Mouse (Mus musculus): ENCODE results near the gene Coq9. TPM values are rescaled to one million over a fixed set of nuclear protein-coding genes. Genes with fewer than 3 reads are reported as not detected.
A peak's percentile ranks its signal among the peaks of the same experiment; 100 is the strongest.

Coq9 gene
- polyA plus RNA-seq, 1 experiment from 2014 or later: 118 TPM

DNA sequence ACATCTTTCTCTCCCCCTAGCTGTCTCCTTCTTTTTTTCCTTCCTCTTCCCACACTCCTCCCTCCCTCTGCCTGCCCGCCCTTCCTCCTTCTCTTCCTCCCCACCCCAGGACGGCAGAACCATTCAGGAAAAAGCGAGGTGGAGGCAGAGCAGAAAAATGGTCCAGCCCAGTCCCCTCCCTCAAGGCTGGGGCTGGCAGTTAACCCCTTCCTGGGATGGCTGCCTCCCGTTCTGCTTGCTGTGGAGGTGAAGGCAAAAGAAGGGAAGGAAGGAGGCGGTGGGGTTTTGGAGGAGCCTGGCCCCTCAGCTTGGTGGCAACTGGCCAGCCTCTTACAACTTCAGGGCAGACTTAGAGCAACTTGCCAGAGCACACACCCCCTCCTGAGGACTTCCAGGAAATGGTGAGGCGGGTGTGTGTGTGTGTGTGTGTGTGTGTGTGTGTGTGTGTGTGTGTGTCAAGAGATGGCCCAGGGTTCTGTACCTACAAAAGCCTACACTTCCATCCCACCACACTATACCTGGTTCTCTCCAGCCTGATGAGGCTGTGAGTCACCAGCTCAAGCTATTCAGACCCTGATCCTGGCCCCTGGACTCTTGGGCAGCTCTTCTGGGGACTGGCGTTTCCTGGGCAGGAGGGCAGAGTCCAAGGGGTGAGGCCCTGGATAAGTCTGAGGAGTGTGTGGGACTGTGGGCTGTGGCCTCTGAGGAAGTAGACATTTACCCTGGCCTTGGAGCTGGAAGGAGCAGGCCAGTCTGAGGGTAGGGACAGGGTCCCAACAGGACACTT lies 33.2 kb downstream of the Coq9 start:
- peaks cover 36% of the 10 kb centered on the region for H3K36me3 ChIP-seq
- no peaks in the 10 kb centered on the region for H3K27me3 ChIP-seq (replicated peaks)
- H3K9ac ChIP-seq: peak overlapping the region; percentile 57
- peaks cover 83% of the 10 kb centered on the region for H3K4me1 ChIP-seq (replicated peaks)
- H3K4me3 ChIP-seq: peak overlapping the region; percentile 44
- WGBS: 9% methylated on average over 7 of the region's 7 CpGs
- peak; percentile 60 for ATAC-seq (ENCODE audit: insufficient number of reproducible peaks, low FRiP score)
- peak overlapping the region; percentile 90 for H3K4me2 ChIP-seq
- peak overlapping the region; percentile 55 for H3K27ac ChIP-seq (ENCODE audit: poor library complexity, severe bottlenecking)
- H3K9me3 ChIP-seq (replicated peaks): no peaks in the 10 kb centered on the region

GRCm38 (mm10) chr8:94872156-94872555 lies 34.0 kb downstream of the Coq9 start:
- no peaks in the 10 kb centered on the region for H3K27me3 ChIP-seq (replicated peaks)
- H3K9ac ChIP-seq: 0 out of 2 replicates have a peak overlapping the region, but pooled peaks have one; percentile 4
- H3K4me3 ChIP-seq: peak overlapping the region; percentile 13; the same call in 1 of the 2 replicates
- H3K4me1 ChIP-seq (replicated peaks): peaks cover 84% of the 10 kb centered on the region
- WGBS: 52% methylated on average over 3 of the region's 3 CpGs
- H3K9me3 ChIP-seq (replicated peaks): no peaks in the 10 kb centered on the region
- H3K4me2 ChIP-seq: peak overlapping the region; percentile 90
- peak overlapping the region; percentile 55 for H3K27ac ChIP-seq (ENCODE audit: poor library complexity, severe bottlenecking)
- H3K36me3 ChIP-seq: peaks cover 28% of the 10 kb centered on the region
- ATAC-seq (ENCODE audit: insufficient number of reproducible peaks, low FRiP score): no peak

- H3K4me3 ChIP-seq: peak overlapping the region; percentile 13; the same call in 1 of the 2 replicates
- no peaks in the 10 kb centered on the region for H3K27me3 ChIP-seq (replicated peaks)
- no peaks in the 10 kb centered on the region for H3K9me3 ChIP-seq (replicated peaks)
- 0 out of 2 replicates have a peak overlapping the region, but pooled peaks have one; percentile 4 for H3K9ac ChIP-seq
- no peak for ATAC-seq (ENCODE audit: insufficient number of reproducible peaks, low FRiP score)
- H3K36me3 ChIP-seq: peaks cover 24% of the 10 kb centered on the region
- 71% methylated on average over 2 of the region's 2 CpGs for WGBS
- peak overlapping the region; percentile 90 for H3K4me2 ChIP-seq
- H3K27ac ChIP-seq (ENCODE audit: poor library complexity, severe bottlenecking): no peak overlapping the region
- H3K4me1 ChIP-seq (replicated peaks): peaks cover 81% of the 10 kb centered on the region
Measured at GRCm38 (mm10) chr8:94872576-94872975, 34.5 kb downstream of the Coq9 start.

DNA sequence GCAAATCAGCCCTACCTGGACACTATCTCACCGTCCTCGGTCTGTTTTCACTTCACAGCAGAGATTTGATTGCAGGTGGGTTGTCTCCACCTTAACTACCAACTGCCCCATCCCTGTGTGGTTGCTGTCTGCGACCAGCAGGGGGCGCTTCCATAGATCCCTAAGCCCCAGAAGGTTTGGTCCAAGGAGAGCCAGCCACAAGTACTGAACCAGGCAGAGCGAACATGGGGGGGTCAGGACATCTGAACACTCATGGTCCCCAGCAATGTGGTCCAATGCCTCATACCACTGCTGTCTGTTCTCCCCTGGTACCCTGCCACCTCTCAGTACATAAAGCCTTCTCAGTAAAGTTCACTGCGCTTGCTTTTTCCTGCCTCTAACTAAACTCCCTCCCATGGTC lies 36.2 kb downstream of the Coq9 start:
- no peaks in the 10 kb centered on the region for H3K9me3 ChIP-seq (replicated peaks)
- peak; percentile 48 for ATAC-seq (ENCODE audit: insufficient number of reproducible peaks, low FRiP score)
- H3K4me1 ChIP-seq (replicated peaks): peaks cover 63% of the 10 kb centered on the region
- peaks cover 11% of the 10 kb centered on the region; the same call in 1 of the 2 replicates for H3K36me3 ChIP-seq
- WGBS: 4% methylated on average over 6 of the region's 6 CpGs
- H3K9ac ChIP-seq: peak overlapping the region; percentile 84
- H3K4me3 ChIP-seq: peak overlapping the region; percentile 72
- peak overlapping the region; percentile 90 for H3K4me2 ChIP-seq
- H3K27me3 ChIP-seq (replicated peaks): no peaks in the 10 kb centered on the region
- no peak overlapping the region; the same call in 1 of the 2 replicates for H3K27ac ChIP-seq (ENCODE audit: poor library complexity, severe bottlenecking)

DNA sequence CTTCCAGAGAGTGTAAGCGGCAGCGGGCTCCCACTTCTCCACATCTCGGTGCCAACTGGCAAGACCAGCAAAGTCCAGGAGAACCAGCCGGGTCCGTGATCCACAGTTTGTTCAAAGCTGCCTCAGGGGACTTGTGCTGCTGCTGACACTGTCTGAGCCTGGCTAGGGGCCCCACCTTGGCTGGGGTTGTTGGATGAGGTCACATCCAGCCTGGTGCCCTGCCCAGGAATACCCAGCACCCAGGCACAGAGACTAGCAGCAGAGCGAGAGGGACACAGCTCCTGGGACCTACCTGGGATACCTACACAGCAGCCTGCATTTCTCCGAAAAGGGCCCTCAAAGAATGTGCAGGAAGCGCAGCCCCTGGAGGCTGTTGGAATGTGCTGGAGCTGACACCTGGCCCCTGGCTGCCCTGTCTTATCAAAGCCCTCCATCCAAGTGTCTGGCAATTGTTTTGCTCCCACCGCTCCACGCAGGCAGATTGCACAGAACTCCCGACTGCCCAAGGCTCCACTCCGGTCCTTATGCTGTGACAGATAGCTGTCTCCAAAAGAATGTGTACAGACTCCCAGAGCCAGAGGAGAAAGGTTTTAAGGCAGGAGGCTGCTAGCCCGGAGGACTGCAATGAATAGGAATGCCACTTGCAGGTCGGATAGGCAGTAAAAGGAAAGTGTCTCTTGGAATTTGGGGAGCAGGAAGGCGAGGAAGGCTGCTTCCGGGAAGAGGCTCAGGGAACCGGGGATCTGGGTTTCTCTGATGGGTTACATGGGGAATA lies 37.2 kb downstream of the Coq9 start:
- Histone ChIP-seq H3K27ac (ENCODE audit: poor library complexity, severe bottlenecking) (peak overlapping the region; percentile 84), H3K36me3 (peaks cover 2% of the 10 kb centered on the region; the same call in 1 of the 2 replicates), H3K4me2 (peak overlapping the region; percentile 90), H3K4me3 (peak overlapping the region; percentile 72), H3K27me3 (replicated peaks) (no peaks in the 10 kb centered on the region), H3K9me3 (replicated peaks) (no peaks in the 10 kb centered on the region), H3K9ac (peak overlapping the region; percentile 84), H3K4me1 (replicated peaks) (peaks cover 54% of the 10 kb centered on the region)
- WGBS: 4% methylated on average over 17 of the region's 17 CpGs
- no peak for ATAC-seq (ENCODE audit: insufficient number of reproducible peaks, low FRiP score)

GRCm38 (mm10) chr8:94875871-94876150 lies 37.7 kb downstream of the Coq9 start:
- Histone ChIP-seq H3K27me3 (replicated peaks) (no peaks in the 10 kb centered on the region), H3K36me3 (no peaks in the 10 kb centered on the region), H3K27ac (ENCODE audit: poor library complexity, severe bottlenecking) (peak overlapping the region; percentile 84), H3K4me1 (replicated peaks) (peaks cover 49% of the 10 kb centered on the region), H3K4me2 (peak overlapping the region; percentile 90), H3K9ac (peak overlapping the region; percentile 84), H3K9me3 (replicated peaks) (no peaks in the 10 kb centered on the region), H3K4me3 (peak overlapping the region; percentile 72)
- WGBS: under 1% methylated on average over 20 of the region's 20 CpGs
- ATAC-seq (ENCODE audit: insufficient number of reproducible peaks, low FRiP score): no peak

DNA sequence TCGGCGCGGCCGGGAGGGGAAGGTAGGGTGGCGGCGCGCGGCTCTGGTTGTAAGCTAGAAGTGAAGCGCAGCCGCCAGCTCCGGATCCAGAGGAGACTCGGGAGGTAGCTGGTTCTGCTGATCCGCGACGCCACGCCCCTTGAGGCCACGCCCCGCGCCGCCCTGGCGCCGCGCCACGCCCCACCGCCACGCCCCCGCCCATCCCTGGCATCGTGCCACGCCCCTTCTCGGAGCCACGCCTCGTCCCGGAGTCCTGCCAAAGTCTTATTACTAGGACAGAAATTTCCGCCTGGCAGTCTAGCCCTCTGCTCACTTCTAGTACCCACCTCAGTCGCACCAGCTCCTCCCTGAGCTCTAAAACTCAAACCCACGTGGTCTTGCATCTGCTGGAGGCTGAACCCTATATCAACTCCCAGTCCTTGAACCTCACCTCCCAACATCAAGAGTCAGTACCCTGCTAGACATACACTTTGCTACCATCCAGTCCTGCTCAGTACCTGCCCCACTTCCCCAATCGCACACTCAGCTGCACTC lies 38.1 kb downstream of the Coq9 start, which contains the start of gene Dok4:
Gene Dok4 (minus strand): TSS at position 134 of the 534 bp plus-strand sequence.
- H3K27me3 ChIP-seq (replicated peaks): no peaks in the 10 kb centered on the region
- H3K9ac ChIP-seq: peak within 1 kb of the TSS; percentile 84
- H3K4me2 ChIP-seq: peak within 1 kb of the TSS; percentile 90
- WGBS: under 1% methylated on average over 36 of the region's 37 CpGs
- peak within 1 kb of the TSS; percentile 84 for H3K27ac ChIP-seq (ENCODE audit: poor library complexity, severe bottlenecking)
- no peaks in the 10 kb centered on the region for H3K36me3 ChIP-seq
- H3K4me1 ChIP-seq (replicated peaks): peaks cover 44% of the 10 kb centered on the region
- ATAC-seq (ENCODE audit: insufficient number of reproducible peaks, low FRiP score): peak; percentile 88
- peak within 1 kb of the TSS; percentile 72 for H3K4me3 ChIP-seq
- H3K9me3 ChIP-seq (replicated peaks): no peaks in the 10 kb centered on the region

DNA sequence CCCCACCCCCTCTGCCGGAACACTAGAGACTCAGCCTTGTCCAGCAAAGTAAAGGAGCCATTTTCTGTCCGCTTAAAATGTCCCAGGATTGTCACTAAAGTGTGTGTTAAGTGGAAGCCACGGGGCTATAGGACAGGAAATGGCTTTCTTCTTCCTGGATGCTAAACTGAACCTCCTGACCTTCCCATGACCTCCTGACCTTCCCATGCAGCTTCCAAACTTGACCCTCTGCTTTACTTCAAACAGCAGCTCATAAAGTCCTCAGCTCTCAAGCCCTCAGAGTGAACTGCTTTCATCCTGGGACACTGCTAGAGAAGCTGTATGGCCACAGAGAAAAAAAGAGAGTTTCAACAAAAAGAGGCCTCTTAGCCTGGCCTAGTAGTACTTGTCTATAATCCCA lies 38.7 kb downstream of the Coq9 start:
- Histone ChIP-seq H3K4me3 (no peak overlapping the region), H3K9ac (no peak overlapping the region), H3K4me2 (peak overlapping the region; percentile 90; the same call in 1 of the 2 replicates)

DNA sequence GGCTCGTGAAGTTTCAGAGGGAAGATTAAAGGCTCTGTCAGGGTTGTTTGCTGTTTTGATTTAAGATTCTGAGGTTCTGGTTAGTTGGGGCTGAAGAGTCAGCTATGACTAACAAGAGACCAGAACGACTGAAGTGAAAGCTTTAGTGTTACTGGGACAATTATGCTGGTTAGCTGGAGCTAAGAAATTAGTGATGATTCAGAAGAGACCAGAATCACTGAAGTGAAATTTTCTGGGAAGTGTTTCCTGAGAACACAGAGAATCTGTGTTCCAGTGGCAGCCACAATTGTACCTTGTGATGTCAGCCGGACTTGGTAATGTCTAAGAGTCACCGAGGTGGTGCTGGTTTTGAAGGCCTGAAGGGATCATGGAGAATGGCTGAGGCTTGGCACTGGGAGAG lies 42.6 kb downstream of the Coq9 start:
- WGBS: 47% methylated on average over 4 of the region's 4 CpGs
- Histone ChIP-seq H3K27me3 (replicated peaks) (no peaks in the 10 kb centered on the region), H3K9ac (no peak overlapping the region), H3K36me3 (no peaks in the 10 kb centered on the region), H3K27ac (ENCODE audit: poor library complexity, severe bottlenecking) (no peak overlapping the region), H3K9me3 (replicated peaks) (no peaks in the 10 kb centered on the region), H3K4me1 (replicated peaks) (peaks cover 8% of the 10 kb centered on the region), H3K4me2 (no peak overlapping the region), H3K4me3 (no peak overlapping the region)
- no peak for ATAC-seq (ENCODE audit: insufficient number of reproducible peaks, low FRiP score)

More for the DNA sequence above, 38.7 kb downstream of the Coq9 start:
- ATAC-seq (ENCODE audit: insufficient number of reproducible peaks, low FRiP score): no peak
- 39% methylated on average over 3 of the region's 3 CpGs for WGBS
- Histone ChIP-seq H3K27ac (ENCODE audit: poor library complexity, severe bottlenecking) (peak overlapping the region; percentile 25; the same call in 1 of the 2 replicates), H3K27me3 (replicated peaks) (no peaks in the 10 kb centered on the region), H3K4me1 (replicated peaks) (peaks cover 38% of the 10 kb centered on the region), H3K36me3 (no peaks in the 10 kb centered on the region), H3K9me3 (replicated peaks) (no peaks in the 10 kb centered on the region)

- Histone ChIP-seq H3K27me3 (replicated peaks) (no peaks in the 10 kb centered on the region), H3K4me3 (no peak overlapping the region), H3K4me2 (peak overlapping the region; percentile 51), H3K27ac (ENCODE audit: poor library complexity, severe bottlenecking) (no peak overlapping the region), H3K36me3 (no peaks in the 10 kb centered on the region), H3K9me3 (replicated peaks) (no peaks in the 10 kb centered on the region), H3K9ac (no peak overlapping the region), H3K4me1 (replicated peaks) (peaks cover 27% of the 10 kb centered on the region)
- 27% methylated on average over 14 of the region's 14 CpGs for WGBS
- peak; percentile 82 for ATAC-seq (ENCODE audit: insufficient number of reproducible peaks, low FRiP score)
Measured at GRCm38 (mm10) chr8:94888383-94889036, 50.4 kb downstream of the Coq9 start.
